Comparison of ENCODE assay signal across 16 mouse cellular contexts in genomic region chr8:117361595-117362437, GRCm38 (mm10).
A peak's percentile ranks its signal among the peaks of the same experiment; 100 is the strongest.
DNase-seq lines count a peak whose midpoint lies in the region; ATAC-seq and TF ChIP-seq lines count a peak whose summit lies in the region.
"Had no signal": no experiment of that assay in that cellular context is flagged by ENCODE, and none has a peak within 500 bp of the region (broad histone marks: within the 10 kb centered on the region; RNA-seq: fewer than 3 reads in every experiment).

No protein-coding gene starts in this region.

- ATAC-seq in intestine, embryonic 14.5 days (replicated peaks; ENCODE audit: low FRiP score, low TSS enrichment, low read depth) = peak; percentile 47
- no peak for ATAC-seq in intestine, postnatal 0 days
- ATAC-seq in lung, embryonic 15.5 days (ENCODE audit: borderline replicate concordance, extremely low read depth, low FRiP score, low TSS enrichment) = peak; percentile 50; the same call in 1 of the 2 replicates
- no peak for ATAC-seq in liver, embryonic 15.5 days (ENCODE audit: insufficient read depth)
- ATAC-seq: midbrain, embryonic 15.5 days had no signal

- no peaks in the 10 kb centered on the region for H3K9me3 ChIP-seq in intestine, embryonic 14.5 days (ENCODE audit: control insufficient read depth, low read length)
- H3K9me3 ChIP-seq in intestine, postnatal 0 days (ENCODE audit: control insufficient read depth) = no peaks in the 10 kb centered on the region
- H3K9me3 ChIP-seq in lung, embryonic 15.5 days = no peaks in the 10 kb centered on the region
- no peaks in the 10 kb centered on the region for H3K9me3 ChIP-seq in liver, embryonic 15.5 days (replicated peaks)
- H3K9me3 ChIP-seq: embryonic facial prominence, embryonic 13.5 days; midbrain, embryonic 15.5 days had no signal

- 54% methylated on average over 12 of the region's 12 CpGs for WGBS in intestine, embryonic 14.5 days
- 50% methylated on average over 12 of the region's 12 CpGs for WGBS in intestine, postnatal 0 days
- WGBS in lung, embryonic 15.5 days = 34% methylated on average over 12 of the region's 12 CpGs
- 68% methylated on average over 12 of the region's 12 CpGs for WGBS in liver, embryonic 15.5 days (ENCODE audit: insufficient replicate concordance)

- H3K4me1 ChIP-seq in intestine, embryonic 14.5 days (replicated peaks; ENCODE audit: control insufficient read depth, insufficient read depth, low read length) = peaks cover 24% of the 10 kb centered on the region
- peaks cover 21% of the 10 kb centered on the region for H3K4me1 ChIP-seq in intestine, postnatal 0 days (replicated peaks; ENCODE audit: control insufficient read depth, insufficient read depth, low read length)
- H3K4me1 ChIP-seq in lung, embryonic 15.5 days = peaks cover 59% of the 10 kb centered on the region
- peaks cover 87% of the 10 kb centered on the region for H3K4me1 ChIP-seq in liver, embryonic 15.5 days (replicated peaks)

- H3K4me2 ChIP-seq in intestine, embryonic 14.5 days (ENCODE audit: low read length) = no peak overlapping the region
- H3K4me2 ChIP-seq in intestine, postnatal 0 days (replicated peaks; ENCODE audit: low read depth) = no peak overlapping the region
- H3K4me2 ChIP-seq in lung, embryonic 15.5 days = no peak overlapping the region
- no peak overlapping the region for H3K4me2 ChIP-seq in liver, embryonic 15.5 days
- H3K4me2 ChIP-seq: embryonic facial prominence, embryonic 13.5 days; limb, embryonic 13.5 days; midbrain, embryonic 15.5 days had no signal

- no peaks in the 10 kb centered on the region for H3K27me3 ChIP-seq in intestine, embryonic 14.5 days (replicated peaks; ENCODE audit: control insufficient read depth, insufficient read depth, low read length)
- H3K27me3 ChIP-seq in intestine, postnatal 0 days (replicated peaks; ENCODE audit: control insufficient read depth, insufficient read depth, low read length) = no peaks in the 10 kb centered on the region
- no peaks in the 10 kb centered on the region for H3K27me3 ChIP-seq in lung, embryonic 15.5 days
- H3K27me3 ChIP-seq in liver, embryonic 15.5 days = no peaks in the 10 kb centered on the region
- H3K27me3 ChIP-seq: embryonic facial prominence, embryonic 13.5 days; limb, embryonic 13.5 days; midbrain, embryonic 15.5 days had no signal

- H3K9ac ChIP-seq in intestine, embryonic 14.5 days (ENCODE audit: low read length) = no peak overlapping the region
- H3K9ac ChIP-seq in intestine, postnatal 0 days (ENCODE audit: low read depth, low read length) = no peak overlapping the region
- no peak overlapping the region for H3K9ac ChIP-seq in lung, embryonic 15.5 days
- H3K9ac ChIP-seq in liver, embryonic 15.5 days = no peak overlapping the region
- H3K9ac ChIP-seq: embryonic facial prominence, embryonic 13.5 days; limb, embryonic 13.5 days; midbrain, embryonic 15.5 days had no signal

- no peak for DNase-seq in intestine, embryonic 14.5 days (ENCODE audit: low spot score)
- DNase-seq in lung, postnatal 10 days = no peak
- no peak for DNase-seq in urinary bladder, postnatal 10 days (ENCODE audit: low spot score)
- no peak for DNase-seq in gastrocnemius, adult 8-10 months (ENCODE audit: low spot score in 2 of 2)
- DNase-seq: adrenal gland, postnatal 10 days; cerebellum, adult 18-20 months; gastrocnemius, postnatal 14 days; lung, postnatal 4 days; right cerebral cortex, postnatal 14 days; thymus, adult 2 months had no signal

- TF ChIP-seq CTCF in intestine, postnatal 0 days (IDR thresholded peaks at IDR 0.05; ENCODE audit: low read depth) = no peak

- no peaks in the 10 kb centered on the region for H3K36me3 ChIP-seq in intestine, embryonic 14.5 days (ENCODE audit: control insufficient read depth, insufficient read depth, low read length)
- H3K36me3 ChIP-seq in intestine, postnatal 0 days (ENCODE audit: control insufficient read depth, insufficient read depth) = 0 out of 2 replicates have a peak, but pooled peaks cover 4% of the 10 kb centered on the region
- H3K36me3 ChIP-seq in lung, embryonic 15.5 days = no peaks in the 10 kb centered on the region
- no peaks in the 10 kb centered on the region for H3K36me3 ChIP-seq in liver, embryonic 15.5 days (replicated peaks)
- H3K36me3 ChIP-seq: limb, embryonic 13.5 days; midbrain, embryonic 15.5 days had no signal

- H3K4me3 ChIP-seq in intestine, embryonic 14.5 days (ENCODE audit: low read depth, low read length) = no peak overlapping the region
- no peak overlapping the region for H3K4me3 ChIP-seq in intestine, postnatal 0 days (ENCODE audit: low read depth, low read length)
- H3K4me3 ChIP-seq in lung, embryonic 15.5 days = no peak overlapping the region
- H3K4me3 ChIP-seq in liver, embryonic 15.5 days (replicated peaks) = no peak overlapping the region
- H3K4me3 ChIP-seq: embryonic facial prominence, embryonic 13.5 days; limb, embryonic 13.5 days; midbrain, embryonic 15.5 days had no signal

- peak overlapping the region; percentile 7; the same call in 1 of the 2 replicates for H3K27ac ChIP-seq in intestine, embryonic 14.5 days (ENCODE audit: low read depth)
- H3K27ac ChIP-seq in intestine, postnatal 0 days (ENCODE audit: low read depth, low read length) = no peak overlapping the region
- peak overlapping the region; percentile 60 for H3K27ac ChIP-seq in lung, embryonic 15.5 days
- peak overlapping the region; percentile 6; the same call in 1 of the 2 replicates for H3K27ac ChIP-seq in liver, embryonic 15.5 days (replicated peaks)
- H3K27ac ChIP-seq: embryonic facial prominence, embryonic 13.5 days; limb, embryonic 13.5 days; midbrain, embryonic 15.5 days had no signal

Comparison
In these comparisons a context has a peak if more than half of its experiments do, and no peak if none do; other contexts are left out.
1. ATAC-seq: peak in intestine, embryonic 14.5 days (single experiment) and lung, embryonic 15.5 days (single experiment); none in intestine, postnatal 0 days (single experiment) and liver, embryonic 15.5 days (single experiment).